Comparison of ENCODE assay signal across 10 mouse cellular contexts in genomic region chr16:20803278-20803930, GRCm38 (mm10).
A peak's percentile ranks its signal among the peaks of the same experiment; 100 is the strongest.
DNase-seq lines count a peak whose midpoint lies in the region; ATAC-seq and TF ChIP-seq lines count a peak whose summit lies in the region.
"Had no signal": no experiment of that assay in that cellular context is flagged by ENCODE, and none has a peak within 500 bp of the region (broad histone marks: within the 10 kb centered on the region; RNA-seq: fewer than 3 reads in every experiment).

No protein-coding gene starts in this region.

- H3K36me3 ChIP-seq in lung, embryonic 14.5 days (ENCODE audit: insufficient read depth) = no peaks in the 10 kb centered on the region
- no peaks in the 10 kb centered on the region for H3K36me3 ChIP-seq in forebrain, embryonic 12.5 days (replicated peaks)
- no peaks in the 10 kb centered on the region for H3K36me3 ChIP-seq in liver, embryonic 12.5 days
- H3K36me3 ChIP-seq: midbrain, embryonic 13.5 days had no signal

- ATAC-seq in lung, embryonic 14.5 days (ENCODE audit: insufficient read depth) = peak; percentile 57; the same call in 1 of the 2 replicates
- ATAC-seq in forebrain, embryonic 12.5 days (ENCODE audit: low FRiP score) = no peak
- ATAC-seq in liver, embryonic 12.5 days = no peak

- H3K9ac ChIP-seq in lung, embryonic 14.5 days = no peak overlapping the region
- no peak overlapping the region for H3K9ac ChIP-seq in forebrain, embryonic 12.5 days
- H3K9ac ChIP-seq in liver, embryonic 12.5 days = no peak overlapping the region
- H3K9ac ChIP-seq: midbrain, embryonic 13.5 days had no signal

- peak; percentile 17 for DNase-seq in embryo, embryonic 11 days
- DNase-seq in embryo, embryonic 9.5 days (ENCODE audit: extremely low spot score) = no peak
- peak; percentile 67 for DNase-seq in 416B (ENCODE audit: low read depth)
- peak; percentile 56 for DNase-seq in gastrocnemius, adult 18-20 months (ENCODE audit: low spot score)
- DNase-seq in lung, embryonic 14.5 days = peak; percentile 78
- DNase-seq in urinary bladder, postnatal 4 days (ENCODE audit: low spot score in 2 of 2) = no peak

- H3K4me2 ChIP-seq in lung, embryonic 14.5 days = no peak overlapping the region
- H3K4me2 ChIP-seq in forebrain, embryonic 12.5 days = no peak overlapping the region
- no peak overlapping the region for H3K4me2 ChIP-seq in liver, embryonic 12.5 days
- H3K4me2 ChIP-seq: midbrain, embryonic 13.5 days had no signal

- H3K27me3 ChIP-seq in lung, embryonic 14.5 days (ENCODE audit: insufficient read depth, low read length) = no peaks in the 10 kb centered on the region
- no peaks in the 10 kb centered on the region for H3K27me3 ChIP-seq in forebrain, embryonic 12.5 days
- no peaks in the 10 kb centered on the region for H3K27me3 ChIP-seq in liver, embryonic 12.5 days (replicated peaks)
- H3K27me3 ChIP-seq: midbrain, embryonic 13.5 days had no signal

- no peak for TF ChIP-seq CTCF in lung, embryonic 14.5 days (IDR thresholded peaks at IDR 0.05; ENCODE audit: low read depth)

- H3K4me3 ChIP-seq in lung, embryonic 14.5 days (ENCODE audit: low read depth, low read length) = no peak overlapping the region
- H3K4me3 ChIP-seq in forebrain, embryonic 12.5 days (replicated peaks) = no peak overlapping the region
- no peak overlapping the region for H3K4me3 ChIP-seq in liver, embryonic 12.5 days
- H3K4me3 ChIP-seq: erythroblast, embryonic 14.5 days; midbrain, embryonic 13.5 days had no signal

- H3K9me3 ChIP-seq in lung, embryonic 14.5 days (ENCODE audit: low read depth, low read length) = no peaks in the 10 kb centered on the region
- no peaks in the 10 kb centered on the region for H3K9me3 ChIP-seq in forebrain, embryonic 12.5 days
- H3K9me3 ChIP-seq in liver, embryonic 12.5 days (replicated peaks) = no peaks in the 10 kb centered on the region
- H3K9me3 ChIP-seq: midbrain, embryonic 13.5 days had no signal

- peak overlapping the region; percentile 68 for H3K27ac ChIP-seq in lung, embryonic 14.5 days (ENCODE audit: low read depth)
- no peak overlapping the region for H3K27ac ChIP-seq in forebrain, embryonic 12.5 days
- H3K27ac ChIP-seq in liver, embryonic 12.5 days = no peak overlapping the region
- H3K27ac ChIP-seq: midbrain, embryonic 13.5 days had no signal

- WGBS in lung, embryonic 14.5 days = 54% methylated on average over 7 of the region's 7 CpGs
- WGBS in forebrain, embryonic 12.5 days = 91% methylated on average over 7 of the region's 7 CpGs
- WGBS in liver, embryonic 12.5 days (ENCODE audit: insufficient replicate concordance) = 71% methylated on average over 7 of the region's 7 CpGs

- peaks cover 14% of the 10 kb centered on the region for H3K4me1 ChIP-seq in lung, embryonic 14.5 days (ENCODE audit: insufficient read depth)
- H3K4me1 ChIP-seq in forebrain, embryonic 12.5 days = peaks cover 7% of the 10 kb centered on the region
- H3K4me1 ChIP-seq in liver, embryonic 12.5 days = peaks cover 25% of the 10 kb centered on the region

Comparison
In these comparisons a context has a peak if more than half of its experiments do, and no peak if none do; other contexts are left out.
1. DNase-seq: peak in embryo, embryonic 11 days (single experiment), 416B (single experiment), gastrocnemius, adult 18-20 months (single experiment) and lung, embryonic 14.5 days (single experiment); none in embryo, embryonic 9.5 days (single experiment) and urinary bladder, postnatal 4 days (0 of 2).